Mouse (Mus musculus) brain, embryonic 14.5 days (tissue): ENCODE results near the gene Rnf169.

Source experiments
- CTCF ChIP-seq: fragments of 200-500 bp; IDR thresholded peaks from 2 replicates; pipeline ENCODE4 v1.5.1; 2012; ENCODE audit warnings: inconsistent platforms, mild to moderate bottlenecking, moderate library complexity, borderline replicate concordance; ENCODE audit not compliant: insufficient read depth, insufficient read length; ENCODE audit errors: extremely low read depth
- POLR2A ChIP-seq: fragments of 200-500 bp; IDR thresholded peaks from 2 replicates; pipeline ENCODE4 v1.6.1; 2012; ENCODE audit warnings: mild to moderate bottlenecking, inconsistent platforms, borderline replicate concordance; ENCODE audit not compliant: poor library complexity, insufficient read depth, insufficient read length, severe bottlenecking; ENCODE audit errors: extremely low read depth

- TF ChIP-seq CTCF (no peak), POLR2A (no peak)
Measured at GRCm38 (mm10) chr7:99894478-99894877, 85.8 kb downstream of the Rnf169 start.
